Mouse (Mus musculus): Measurements from ENCODE around the gene Mvp. TPM values are rescaled to one million over a fixed set of nuclear protein-coding genes. Genes with fewer than 3 reads are reported as not detected.

The Mvp gene
- polyA plus RNA-seq, 1 experiment from 2014 or later = 3.0 TPM

- no peaks in the 10 kb centered on the region for H3K27me3 ChIP-seq (replicated peaks; ENCODE audit: control insufficient read depth, insufficient read depth, low read length)
- no peak for ATAC-seq
- H3K4me1 ChIP-seq (replicated peaks; ENCODE audit: control insufficient read depth, insufficient read depth, low read length) = peaks cover 57% of the 10 kb centered on the region
- peak within 1 kb of the TSS; percentile 85 for H3K9ac ChIP-seq (replicated peaks; ENCODE audit: low read depth, low read length)
- H3K4me2 ChIP-seq (ENCODE audit: low read length) = peak within 1 kb of the TSS; percentile 83
- H3K36me3 ChIP-seq (ENCODE audit: control insufficient read depth, insufficient read depth) = peaks cover 11% of the 10 kb centered on the region; the same call in 1 of the 2 replicates
- H3K9me3 ChIP-seq (ENCODE audit: control insufficient read depth, low read length) = no peaks in the 10 kb centered on the region
- H3K27ac ChIP-seq (ENCODE audit: low read length) = peak within 1 kb of the TSS; percentile 97
- peak within 1 kb of the TSS; percentile 62 for H3K4me3 ChIP-seq (replicated peaks; ENCODE audit: low read length)
Observed at GRCm38 (mm10) chr7:127016481-127016485, 1.9 kb upstream of the Mvp start, which contains the start of gene Pagr1b. TSS of gene Pagr1b (minus strand) at chr7:127016484.

DNA sequence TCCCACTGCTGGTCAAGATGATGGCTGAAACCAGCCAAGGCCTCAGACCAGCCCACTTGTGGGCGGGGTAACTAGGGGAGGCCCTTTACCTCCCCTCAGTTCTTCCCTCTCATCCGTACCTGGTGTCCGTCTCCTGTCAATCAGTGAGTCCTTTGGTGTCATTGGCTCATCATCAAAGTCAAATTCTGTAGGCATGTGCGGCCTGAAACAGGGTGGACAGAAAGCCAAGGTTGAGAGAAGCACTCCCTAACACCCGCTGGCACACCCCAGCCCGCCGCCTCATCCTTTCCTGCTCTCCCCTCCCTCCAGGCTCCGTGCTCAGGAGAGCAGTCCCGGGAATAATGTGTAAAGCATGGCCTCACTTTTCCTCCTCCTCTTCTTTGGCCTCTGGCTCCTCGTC is 1.7 kb upstream of the Mvp start:
- H3K27ac ChIP-seq (ENCODE audit: low read length) = peak overlapping the region; percentile 97
- H3K27me3 ChIP-seq (replicated peaks; ENCODE audit: control insufficient read depth, insufficient read depth, low read length) = no peaks in the 10 kb centered on the region
- H3K9me3 ChIP-seq (ENCODE audit: control insufficient read depth, low read length) = no peaks in the 10 kb centered on the region
- H3K4me1 ChIP-seq (replicated peaks; ENCODE audit: control insufficient read depth, insufficient read depth, low read length) = peaks cover 55% of the 10 kb centered on the region
- peak overlapping the region; percentile 85 for H3K9ac ChIP-seq (replicated peaks; ENCODE audit: low read depth, low read length)
- 0 out of 2 replicates have a peak, but pooled peaks have one; percentile 0 for ATAC-seq
- H3K36me3 ChIP-seq (ENCODE audit: control insufficient read depth, insufficient read depth) = peaks cover 11% of the 10 kb centered on the region; the same call in 1 of the 2 replicates
- H3K4me2 ChIP-seq (ENCODE audit: low read length) = peak overlapping the region; percentile 83
- 2% methylated on average over 10 of the region's 10 CpGs for WGBS
- H3K4me3 ChIP-seq (replicated peaks; ENCODE audit: low read length) = peak overlapping the region; percentile 62

DNA sequence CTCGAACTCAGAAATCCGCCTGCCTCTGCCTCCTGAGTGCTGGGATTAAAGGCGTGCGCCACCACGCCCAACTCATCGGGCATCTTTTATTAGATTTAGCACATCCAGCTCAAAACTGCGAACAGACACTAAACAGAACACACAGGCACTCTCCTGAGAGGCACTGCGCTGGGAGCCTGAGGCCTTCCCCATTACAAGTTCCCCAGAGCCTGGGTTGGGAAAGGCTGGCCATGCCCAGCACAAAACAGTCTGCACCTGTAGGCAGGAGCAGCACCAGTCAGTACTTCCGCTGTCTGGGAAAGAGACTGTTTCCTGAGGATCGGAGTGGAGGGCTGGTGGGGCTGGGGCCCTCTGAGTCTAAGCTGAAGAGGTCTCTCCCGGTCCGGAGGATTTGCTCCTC is 572 bp upstream of the Mvp start:
- Histone ChIP-seq H3K4me2 (ENCODE audit: low read length) (no peak overlapping the region), H3K27ac (ENCODE audit: low read length) (no peak overlapping the region), H3K9me3 (ENCODE audit: control insufficient read depth, low read length) (no peaks in the 10 kb centered on the region), H3K4me3 (replicated peaks; ENCODE audit: low read length) (no peak overlapping the region), H3K27me3 (replicated peaks; ENCODE audit: control insufficient read depth, insufficient read depth, low read length) (no peaks in the 10 kb centered on the region), H3K4me1 (replicated peaks; ENCODE audit: control insufficient read depth, insufficient read depth, low read length) (peaks cover 46% of the 10 kb centered on the region), H3K36me3 (ENCODE audit: control insufficient read depth, insufficient read depth) (peaks cover 11% of the 10 kb centered on the region; the same call in 1 of the 2 replicates), H3K9ac (replicated peaks; ENCODE audit: low read depth, low read length) (no peak overlapping the region)
- 96% methylated on average over 12 of the region's 12 CpGs for WGBS
- no peak for ATAC-seq

DNA sequence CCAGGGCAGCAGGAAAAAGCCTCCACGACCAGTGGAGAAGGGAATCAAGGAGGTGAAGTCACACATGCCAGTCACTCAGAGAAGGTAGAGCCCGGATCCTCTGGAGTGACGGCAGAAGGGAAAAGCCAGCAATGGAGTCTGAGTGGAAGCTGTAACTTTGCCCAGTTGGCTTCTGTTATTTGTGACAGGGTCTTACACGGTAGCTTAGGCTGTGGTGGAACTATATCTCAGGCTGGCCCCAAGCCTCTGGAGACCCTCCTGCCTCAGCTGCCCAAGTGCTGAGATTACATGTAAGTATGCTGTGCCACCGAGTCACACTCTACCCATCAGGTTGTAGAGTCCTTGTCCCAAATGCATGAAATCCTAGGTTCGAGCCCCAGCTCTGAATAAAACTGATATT is 1.0 kb downstream of the Mvp start:
- no peak for ATAC-seq
- H3K27me3 ChIP-seq (replicated peaks; ENCODE audit: control insufficient read depth, insufficient read depth, low read length) = no peaks in the 10 kb centered on the region
- 93% methylated on average over 6 of the region's 6 CpGs for WGBS

GRCm38 (mm10) chr7:127012845-127013244 is 1.6 kb downstream of the Mvp start:
- Histone ChIP-seq H3K4me3 (replicated peaks; ENCODE audit: low read length) (no peak overlapping the region), H3K27ac (ENCODE audit: low read length) (no peak overlapping the region), H3K4me2 (ENCODE audit: low read length) (no peak overlapping the region), H3K36me3 (ENCODE audit: control insufficient read depth, insufficient read depth) (peaks cover 11% of the 10 kb centered on the region; the same call in 1 of the 2 replicates), H3K9ac (replicated peaks; ENCODE audit: low read depth, low read length) (no peak overlapping the region), H3K27me3 (replicated peaks; ENCODE audit: control insufficient read depth, insufficient read depth, low read length) (no peaks in the 10 kb centered on the region), H3K4me1 (replicated peaks; ENCODE audit: control insufficient read depth, insufficient read depth, low read length) (peaks cover 37% of the 10 kb centered on the region), H3K9me3 (ENCODE audit: control insufficient read depth, low read length) (no peaks in the 10 kb centered on the region)
- no peak for ATAC-seq
- WGBS = 97% methylated on average over 10 of the region's 10 CpGs

More for the DNA sequence above, 1.0 kb downstream of the Mvp start:
- H3K36me3 ChIP-seq (ENCODE audit: control insufficient read depth, insufficient read depth) = peaks cover 11% of the 10 kb centered on the region; the same call in 1 of the 2 replicates
- no peak overlapping the region for H3K9ac ChIP-seq (replicated peaks; ENCODE audit: low read depth, low read length)
- peaks cover 37% of the 10 kb centered on the region for H3K4me1 ChIP-seq (replicated peaks; ENCODE audit: control insufficient read depth, insufficient read depth, low read length)
- H3K4me3 ChIP-seq (replicated peaks; ENCODE audit: low read length) = no peak overlapping the region
- no peak overlapping the region for H3K4me2 ChIP-seq (ENCODE audit: low read length)
- no peaks in the 10 kb centered on the region for H3K9me3 ChIP-seq (ENCODE audit: control insufficient read depth, low read length)
- no peak overlapping the region for H3K27ac ChIP-seq (ENCODE audit: low read length)

DNA sequence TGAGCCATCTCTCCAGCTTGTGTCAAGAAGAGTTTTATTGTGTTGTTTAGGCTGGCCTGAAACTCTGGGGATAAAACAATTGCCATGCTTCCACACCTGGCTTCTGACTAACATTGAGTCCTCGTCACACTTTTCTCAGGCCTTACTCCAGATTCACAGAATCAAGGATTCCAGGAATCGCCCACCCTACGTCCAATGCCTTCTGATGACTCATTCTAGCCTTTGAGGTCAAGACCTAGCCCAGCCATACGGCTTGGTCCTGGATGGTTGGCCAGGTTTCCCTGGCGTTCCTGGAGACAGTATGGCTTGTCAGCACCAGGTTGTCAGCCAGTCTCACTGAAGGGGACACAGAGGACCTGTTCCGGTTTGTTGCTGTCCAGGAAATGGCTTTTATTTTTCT is 2.0 kb downstream of the Mvp start:
- no peaks in the 10 kb centered on the region for H3K9me3 ChIP-seq (ENCODE audit: control insufficient read depth, low read length)
- no peak overlapping the region for H3K4me3 ChIP-seq (replicated peaks; ENCODE audit: low read length)
- WGBS = 91% methylated on average over 6 of the region's 6 CpGs
- ATAC-seq = no peak
- H3K36me3 ChIP-seq (ENCODE audit: control insufficient read depth, insufficient read depth) = peaks cover 11% of the 10 kb centered on the region; the same call in 1 of the 2 replicates
- H3K9ac ChIP-seq (replicated peaks; ENCODE audit: low read depth, low read length) = no peak overlapping the region
- H3K4me2 ChIP-seq (ENCODE audit: low read length) = no peak overlapping the region
- H3K27me3 ChIP-seq (replicated peaks; ENCODE audit: control insufficient read depth, insufficient read depth, low read length) = no peaks in the 10 kb centered on the region
- peaks cover 32% of the 10 kb centered on the region for H3K4me1 ChIP-seq (replicated peaks; ENCODE audit: control insufficient read depth, insufficient read depth, low read length)
- H3K27ac ChIP-seq (ENCODE audit: low read length) = no peak overlapping the region

GRCm38 (mm10) chr7:127011717-127012116 is 2.7 kb downstream of the Mvp start:
- H3K9me3 ChIP-seq (ENCODE audit: control insufficient read depth, low read length) = no peaks in the 10 kb centered on the region
- no peak overlapping the region for H3K27ac ChIP-seq (ENCODE audit: low read length)
- no peak for ATAC-seq
- H3K4me1 ChIP-seq (replicated peaks; ENCODE audit: control insufficient read depth, insufficient read depth, low read length) = peaks cover 32% of the 10 kb centered on the region
- H3K27me3 ChIP-seq (replicated peaks; ENCODE audit: control insufficient read depth, insufficient read depth, low read length) = no peaks in the 10 kb centered on the region
- no peak overlapping the region for H3K4me3 ChIP-seq (replicated peaks; ENCODE audit: low read length)
- H3K36me3 ChIP-seq (ENCODE audit: control insufficient read depth, insufficient read depth) = peaks cover 11% of the 10 kb centered on the region; the same call in 1 of the 2 replicates
- 84% methylated on average over 2 of the region's 2 CpGs for WGBS
- H3K4me2 ChIP-seq (ENCODE audit: low read length) = no peak overlapping the region
- H3K9ac ChIP-seq (replicated peaks; ENCODE audit: low read depth, low read length) = no peak overlapping the region

DNA sequence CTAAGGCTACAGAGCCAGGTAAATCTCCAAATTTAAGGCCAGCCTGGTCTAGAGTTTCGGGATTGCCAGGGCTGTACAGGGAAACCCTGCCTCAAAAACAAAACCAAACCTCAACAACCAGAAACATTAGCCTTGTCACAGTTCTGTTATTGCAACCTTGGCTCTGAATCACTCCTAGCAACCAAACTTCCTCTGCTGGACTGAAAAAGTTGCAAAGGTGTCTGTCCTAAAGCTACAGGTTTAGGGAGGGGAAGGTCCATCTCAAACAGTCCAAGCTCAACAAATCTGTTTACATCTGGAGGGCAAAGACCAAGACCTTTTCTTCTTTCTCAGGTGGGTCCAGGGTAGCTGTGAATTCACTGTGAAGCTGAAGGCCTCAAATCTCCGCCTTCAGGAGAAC is 3.4 kb downstream of the Mvp start:
- no peaks in the 10 kb centered on the region for H3K27me3 ChIP-seq (replicated peaks; ENCODE audit: control insufficient read depth, insufficient read depth, low read length)
- no peak for ATAC-seq
- H3K4me3 ChIP-seq (replicated peaks; ENCODE audit: low read length) = no peak overlapping the region
- no peak overlapping the region for H3K27ac ChIP-seq (ENCODE audit: low read length)
- H3K9me3 ChIP-seq (ENCODE audit: control insufficient read depth, low read length) = no peaks in the 10 kb centered on the region
- no peak overlapping the region for H3K9ac ChIP-seq (replicated peaks; ENCODE audit: low read depth, low read length)
- WGBS = 95% methylated on average over 2 of the region's 2 CpGs
- peaks cover 11% of the 10 kb centered on the region; the same call in 1 of the 2 replicates for H3K36me3 ChIP-seq (ENCODE audit: control insufficient read depth, insufficient read depth)
- H3K4me2 ChIP-seq (ENCODE audit: low read length) = no peak overlapping the region
- peaks cover 30% of the 10 kb centered on the region for H3K4me1 ChIP-seq (replicated peaks; ENCODE audit: control insufficient read depth, insufficient read depth, low read length)

DNA sequence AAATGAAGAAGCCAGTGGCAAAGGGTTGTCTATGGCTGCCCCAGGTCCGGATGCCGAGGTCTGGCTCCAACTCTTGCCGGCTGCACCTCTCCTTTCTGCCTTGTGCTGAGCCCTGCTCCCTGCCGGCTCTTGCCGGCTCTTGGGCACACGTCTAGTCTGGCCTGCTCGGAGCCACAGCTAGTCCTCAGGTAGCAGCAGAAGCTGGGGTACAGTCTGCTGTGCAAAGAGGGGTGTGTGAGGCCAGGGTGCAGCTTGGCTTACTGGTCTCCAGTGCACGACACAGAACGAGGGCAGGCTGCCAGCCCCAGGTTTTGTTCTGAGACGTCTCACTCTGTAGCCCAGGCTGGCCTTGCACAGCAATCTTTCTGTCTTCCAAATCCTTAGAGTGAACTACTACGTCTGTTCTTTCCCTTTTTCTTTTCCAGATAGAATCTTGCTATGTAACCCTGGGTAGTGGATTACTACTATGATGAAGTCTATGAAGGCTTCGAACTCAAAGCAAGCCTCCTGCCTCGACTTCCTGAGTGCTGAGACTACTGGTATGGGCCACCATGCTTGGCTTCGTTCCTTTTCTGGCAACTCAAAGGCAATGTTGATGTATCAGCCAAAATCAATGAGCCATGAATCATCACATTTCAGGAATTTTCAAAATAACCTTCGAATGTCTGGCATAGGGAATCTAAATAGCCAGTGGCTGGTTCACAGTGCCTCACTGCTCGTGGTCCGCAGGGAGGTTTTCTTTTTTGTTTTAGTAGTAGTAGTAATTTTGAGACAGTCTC is 4.9 kb downstream of the Mvp start:
- no peak overlapping the region for H3K4me2 ChIP-seq (ENCODE audit: low read length)
- H3K9me3 ChIP-seq (ENCODE audit: control insufficient read depth, low read length) = no peaks in the 10 kb centered on the region
- H3K4me1 ChIP-seq (replicated peaks; ENCODE audit: control insufficient read depth, insufficient read depth, low read length) = peaks cover 18% of the 10 kb centered on the region
- no peak overlapping the region for H3K4me3 ChIP-seq (replicated peaks; ENCODE audit: low read length)
- WGBS = 75% methylated on average over 17 of the region's 17 CpGs
- peak overlapping the region; percentile 91 for H3K27ac ChIP-seq (ENCODE audit: low read length)
- H3K36me3 ChIP-seq (ENCODE audit: control insufficient read depth, insufficient read depth) = peaks cover 8% of the 10 kb centered on the region; the same call in 1 of the 2 replicates
- no peaks in the 10 kb centered on the region for H3K27me3 ChIP-seq (replicated peaks; ENCODE audit: control insufficient read depth, insufficient read depth, low read length)
- no peak overlapping the region; the same call in 1 of the 2 replicates for H3K9ac ChIP-seq (replicated peaks; ENCODE audit: low read depth, low read length)
- 0 out of 2 replicates have a peak, but pooled peaks have one; percentile 11 for ATAC-seq

All from forebrain, embryonic 16.5 days (tissue).